Mouse (Mus musculus): Measurements from ENCODE around the gene Tcp11l1.

Tcp11l1 gene

DNA sequence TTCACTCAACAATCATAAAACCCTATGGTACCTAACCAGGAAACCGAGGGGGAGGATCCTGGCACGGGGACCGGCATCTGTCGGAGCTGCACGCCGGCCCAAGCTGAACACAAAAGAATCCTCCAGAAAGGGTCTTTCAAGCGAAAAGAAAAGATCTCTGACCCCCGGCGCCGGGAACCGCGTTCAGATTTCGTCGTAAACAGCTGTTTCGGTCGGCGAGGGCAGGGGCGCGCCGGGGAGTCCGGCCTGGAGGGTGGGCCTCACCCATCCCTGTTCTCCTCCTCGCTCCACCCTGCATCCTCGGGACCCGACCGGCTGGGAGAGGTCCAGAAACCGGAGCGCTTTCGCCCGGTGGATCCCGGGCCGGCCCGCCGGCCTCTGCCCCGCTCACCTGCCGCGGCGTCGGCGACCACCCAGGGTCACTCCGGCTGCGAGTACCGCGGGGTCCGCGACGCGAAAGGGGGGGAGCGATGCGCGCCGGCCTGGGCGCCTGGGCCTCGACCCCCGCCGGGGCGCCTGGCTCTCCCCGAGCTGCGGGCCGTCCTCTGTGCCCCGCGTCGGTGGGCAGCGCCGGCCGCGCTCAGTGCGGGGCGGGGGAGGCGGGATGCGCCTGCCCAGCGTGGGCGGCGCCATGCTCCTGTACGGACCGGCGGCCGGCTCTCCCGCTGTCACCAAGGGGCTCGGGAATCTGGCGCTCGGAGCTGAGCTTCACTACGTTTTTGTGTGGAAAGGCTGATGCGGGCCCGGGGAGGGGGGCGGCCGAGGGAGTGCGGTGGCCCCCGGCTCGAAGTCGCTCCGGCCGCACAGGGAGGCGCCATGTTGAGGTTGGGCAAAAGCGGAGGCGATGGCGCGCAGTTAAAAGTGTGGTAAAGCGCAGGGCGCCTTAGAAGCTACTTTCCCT is at the start of gene Tcp11l1:
TSS of gene Tcp11l1 (minus strand) at position 585 of the 901 bp plus-strand sequence.
- no peak for DNase-seq (ENCODE audit: low read depth, low spot score)

DNA sequence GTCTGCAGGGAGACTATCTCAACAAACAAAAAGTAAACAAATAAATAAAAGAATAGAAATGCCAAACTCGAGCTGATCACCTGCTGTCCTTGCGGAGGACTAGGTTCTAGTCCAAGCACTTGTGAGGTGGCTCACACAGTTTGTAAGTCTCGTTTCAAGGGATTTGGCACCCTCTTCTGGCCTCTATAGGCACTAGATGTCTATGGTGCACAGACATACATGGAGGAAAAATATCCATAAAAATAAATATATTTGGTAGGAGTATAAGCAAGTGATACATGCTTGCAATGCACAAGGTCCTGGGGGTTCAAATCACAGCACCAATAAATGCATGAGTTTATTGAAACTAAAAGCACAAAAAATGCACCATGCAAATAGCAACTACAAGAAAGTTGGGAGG is 38.6 kb upstream of the Tcp11l1 start:
- DNase-seq (ENCODE audit: low read depth, low spot score): no peak

DNA sequence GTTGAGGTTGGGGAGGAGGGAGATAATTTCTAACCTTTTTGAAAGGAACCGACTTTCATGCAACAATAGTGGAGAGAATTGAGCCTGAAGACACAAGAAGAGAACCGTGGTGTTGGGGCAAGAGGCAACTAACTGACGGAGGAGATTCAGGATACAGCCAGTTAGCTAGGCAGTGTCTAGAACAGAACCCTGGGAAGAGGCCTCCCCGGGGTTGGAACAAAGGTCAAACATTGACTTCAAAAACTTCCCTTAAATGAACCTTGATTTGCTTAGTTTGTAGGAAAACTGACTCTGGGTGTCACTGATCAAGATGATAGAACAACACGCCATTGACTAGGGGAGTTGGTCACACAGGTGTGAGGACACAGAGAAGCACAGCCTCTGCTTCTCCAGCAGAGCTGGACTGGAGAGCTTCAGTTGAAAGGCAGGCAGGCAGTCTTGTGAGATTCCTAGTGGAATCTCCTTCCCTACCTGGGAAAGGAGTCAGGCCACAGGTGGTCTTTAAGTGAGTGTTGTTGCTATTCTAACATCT is 36.7 kb upstream of the Tcp11l1 start:
- no peak for DNase-seq (ENCODE audit: low read depth, low spot score)

GRCm38 (mm10) chr2:104746251-104746650 is 34.3 kb upstream of the Tcp11l1 start:
- DNase-seq (ENCODE audit: low read depth, low spot score): peak; percentile 77

DNA sequence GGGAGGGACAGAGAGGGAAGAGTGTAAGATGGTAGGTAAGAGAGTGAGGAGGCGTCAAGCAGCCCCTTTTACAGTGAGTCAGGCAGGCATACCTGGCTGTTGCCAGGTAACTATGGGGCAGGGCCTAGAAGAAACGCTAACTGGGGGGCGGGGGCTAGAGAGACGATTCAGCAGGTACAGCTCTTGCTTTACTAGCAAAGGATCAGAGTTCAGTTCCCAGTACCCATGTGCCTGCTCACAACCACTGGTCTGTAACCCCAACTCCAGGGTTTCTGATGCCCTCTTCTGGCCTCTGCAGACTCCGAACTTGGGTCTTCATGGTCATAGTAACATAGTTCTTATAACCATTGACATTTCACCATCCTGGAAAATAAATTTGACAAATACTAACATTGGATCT is 32.0 kb upstream of the Tcp11l1 start:
- DNase-seq (ENCODE audit: low read depth, low spot score): no peak

- no peak for DNase-seq (ENCODE audit: low read depth, low spot score)
These were observed 31.2 kb upstream of the Tcp11l1 start for GRCm38 (mm10) chr2:104743160-104743559.

- peak; percentile 93 for DNase-seq (ENCODE audit: low read depth, low spot score)
These were observed 30.7 kb upstream of the Tcp11l1 start, which contains the start of gene Depdc7 for GRCm38 (mm10) chr2:104742741-104743064. Gene Depdc7 (minus strand): TSS chr2:104742878.

DNA sequence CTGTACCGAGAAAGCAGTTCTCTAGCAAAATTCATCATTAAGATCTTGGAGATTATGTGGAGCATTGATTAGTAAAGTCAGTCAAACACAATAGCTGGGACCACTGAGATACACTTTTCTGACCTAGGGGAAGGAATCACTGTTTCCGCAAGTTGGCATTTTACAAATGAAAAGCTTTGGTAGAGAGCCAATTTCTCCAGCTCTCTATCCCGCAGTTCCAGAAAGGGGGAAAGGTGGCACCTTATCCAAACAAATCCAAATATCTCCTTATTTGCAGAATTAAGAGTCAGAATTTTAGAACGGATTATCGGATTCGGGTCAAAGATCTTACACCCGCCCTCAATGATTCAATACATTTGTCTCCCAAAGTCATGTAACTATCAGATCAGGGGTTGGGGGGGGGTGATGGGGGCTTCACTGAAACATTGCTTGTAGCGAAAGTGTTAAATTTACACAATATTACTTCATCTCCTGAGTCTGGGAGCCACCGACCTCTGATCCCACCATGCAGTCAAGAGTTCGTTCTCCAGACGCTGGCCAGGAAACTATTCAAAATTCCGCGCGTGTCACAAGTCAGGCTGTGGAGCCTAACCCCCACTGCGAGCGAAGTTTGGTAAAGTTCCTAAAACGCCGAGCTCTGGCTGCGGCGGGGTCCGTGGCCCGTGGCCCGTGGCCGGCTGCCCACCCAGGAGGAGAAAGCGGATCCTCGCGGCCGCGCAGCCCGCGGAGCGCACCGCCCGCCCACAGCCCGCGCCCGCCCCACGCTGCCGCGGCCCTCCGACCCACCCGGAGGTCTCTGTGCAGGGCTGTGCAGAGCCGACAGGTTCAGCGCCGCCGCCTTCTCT is 30.1 kb upstream of the Tcp11l1 start:
- DNase-seq (ENCODE audit: low read depth, low spot score): no peak

DNA sequence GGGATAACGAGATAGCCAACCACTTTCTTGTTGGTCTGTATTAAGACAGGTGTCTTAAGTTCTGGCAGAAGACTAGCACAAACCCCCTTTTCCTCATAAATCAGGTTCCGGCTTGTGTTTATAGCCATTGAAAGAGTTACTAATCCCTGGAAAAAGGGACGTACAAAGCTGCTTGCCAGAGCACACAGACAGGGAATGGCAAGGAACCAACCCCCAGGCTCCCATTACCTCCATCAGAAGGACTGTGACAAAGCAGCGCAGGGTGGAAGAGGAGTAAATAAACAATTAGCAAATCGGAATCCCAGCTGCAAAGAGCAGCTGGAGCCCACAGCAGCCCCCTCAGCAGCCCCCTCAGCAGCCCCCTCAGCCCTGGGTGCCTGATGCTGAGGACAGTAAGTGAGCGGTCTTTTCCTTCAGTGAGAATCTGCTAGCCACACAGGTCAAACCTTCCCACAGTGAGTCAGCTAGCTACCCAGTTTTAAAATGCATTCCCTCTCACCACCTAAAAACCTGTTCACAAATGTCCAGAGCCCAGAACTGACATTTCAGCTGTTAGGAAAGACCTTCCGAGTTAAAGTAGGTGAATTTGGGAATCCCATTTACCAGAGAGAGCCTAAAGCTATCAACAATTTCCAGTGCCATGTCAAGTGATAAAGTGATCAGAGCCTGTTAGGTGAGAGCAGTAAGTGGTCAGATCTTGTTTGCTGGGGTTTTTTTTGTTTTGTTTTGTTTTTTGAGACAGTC is 29.2 kb upstream of the Tcp11l1 start:
- DNase-seq (ENCODE audit: low read depth, low spot score): no peak

DNA sequence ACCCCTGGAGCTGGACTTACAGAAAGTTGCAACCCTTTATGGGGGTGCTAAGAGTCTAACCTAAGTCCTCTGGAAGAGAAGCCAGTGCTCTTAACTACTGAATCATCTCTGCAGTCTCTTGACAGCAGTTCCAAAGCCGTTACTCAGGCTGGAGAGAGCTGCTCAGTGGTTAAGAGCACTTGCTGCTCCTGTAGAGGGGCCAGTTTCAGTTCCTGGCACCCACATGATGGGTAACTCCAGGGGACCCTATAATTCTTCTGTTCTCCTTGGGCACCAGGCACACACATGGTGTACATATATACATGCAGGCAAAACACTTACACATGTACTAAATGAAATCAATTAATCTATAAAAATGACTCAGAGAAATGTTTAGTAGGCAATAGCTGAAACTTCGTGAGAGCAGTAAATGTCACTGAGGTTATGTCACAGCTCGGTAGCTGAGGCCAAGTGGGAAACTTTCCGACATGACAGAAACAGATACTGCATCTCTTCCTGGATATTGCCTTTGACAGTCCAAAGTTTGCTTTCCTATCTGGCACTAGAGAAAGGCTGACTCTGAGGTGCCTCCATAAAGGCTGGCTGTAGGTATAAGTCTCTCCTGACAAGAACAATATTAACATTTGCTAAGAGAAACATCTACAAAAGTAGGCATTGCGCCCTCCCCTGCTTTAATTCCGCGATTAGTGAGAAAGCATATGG is 28.4 kb upstream of the Tcp11l1 start:
- no peak for DNase-seq (ENCODE audit: low read depth, low spot score)

DNA sequence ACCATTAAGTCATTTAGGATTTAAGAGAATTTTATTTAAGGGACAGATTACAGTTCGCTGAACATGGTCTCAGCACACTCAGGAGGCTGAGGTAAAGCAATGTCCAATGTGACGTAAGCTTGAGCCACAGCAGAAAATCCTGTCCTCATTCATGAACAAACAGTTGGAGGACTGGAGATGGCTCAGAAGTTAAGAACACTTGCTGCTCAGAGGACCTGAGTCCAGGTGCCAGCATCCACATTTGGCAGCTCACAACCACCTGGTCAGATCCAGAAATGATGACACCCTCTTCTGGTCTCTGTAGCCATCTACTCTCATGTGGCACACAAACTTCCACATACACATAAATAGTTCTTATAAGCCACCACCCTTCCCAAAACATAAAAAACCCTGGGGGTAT is 27.7 kb upstream of the Tcp11l1 start:
- DNase-seq (ENCODE audit: low read depth, low spot score): no peak

GRCm38 (mm10) chr2:104736241-104736640 is 24.3 kb upstream of the Tcp11l1 start:
- no peak for DNase-seq (ENCODE audit: low read depth, low spot score)

GRCm38 (mm10) chr2:104732562-104733256 is 20.7 kb upstream of the Tcp11l1 start:
- DNase-seq (ENCODE audit: low read depth, low spot score): no peak

DNA sequence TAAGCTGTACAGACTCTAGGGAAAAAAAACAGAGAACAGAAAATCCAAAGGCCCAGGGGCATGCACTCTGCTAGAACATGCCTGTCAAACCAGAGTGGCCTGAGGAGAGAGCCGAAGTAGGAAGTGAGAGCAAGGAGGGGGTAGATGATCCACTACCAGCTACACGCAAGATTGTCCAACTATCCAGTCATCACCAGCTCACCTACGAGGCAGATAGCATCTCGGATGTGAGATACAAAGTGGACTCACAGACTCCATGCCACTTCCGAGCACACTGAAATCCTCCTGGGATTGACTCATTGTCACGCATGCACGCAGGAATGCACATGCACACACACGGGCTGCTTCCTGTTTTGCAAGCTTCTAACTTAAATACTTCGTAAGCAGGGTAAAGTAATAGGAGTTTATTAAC is 20.1 kb upstream of the Tcp11l1 start:
- DNase-seq (ENCODE audit: low read depth, low spot score): no peak

DNA sequence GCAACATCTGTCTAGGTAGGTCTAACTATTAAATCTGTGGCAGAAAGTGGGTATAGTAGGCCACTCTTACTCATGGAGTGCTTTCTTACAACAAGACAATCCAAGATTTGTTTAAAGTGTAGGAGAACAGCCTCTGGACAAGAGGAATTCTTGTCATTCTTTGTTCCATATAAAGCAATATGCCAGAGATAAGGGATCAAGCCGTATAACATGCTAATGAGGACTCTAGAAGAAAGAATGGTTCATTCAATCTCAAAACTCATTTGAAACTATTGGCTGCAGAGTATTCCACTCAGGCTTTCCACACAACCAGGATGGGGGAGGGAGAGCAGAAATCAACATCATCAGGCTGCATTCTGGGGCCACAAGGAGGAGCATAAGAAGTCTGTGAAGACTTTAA is 15.4 kb upstream of the Tcp11l1 start:
- DNase-seq (ENCODE audit: low read depth, low spot score): no peak

DNA sequence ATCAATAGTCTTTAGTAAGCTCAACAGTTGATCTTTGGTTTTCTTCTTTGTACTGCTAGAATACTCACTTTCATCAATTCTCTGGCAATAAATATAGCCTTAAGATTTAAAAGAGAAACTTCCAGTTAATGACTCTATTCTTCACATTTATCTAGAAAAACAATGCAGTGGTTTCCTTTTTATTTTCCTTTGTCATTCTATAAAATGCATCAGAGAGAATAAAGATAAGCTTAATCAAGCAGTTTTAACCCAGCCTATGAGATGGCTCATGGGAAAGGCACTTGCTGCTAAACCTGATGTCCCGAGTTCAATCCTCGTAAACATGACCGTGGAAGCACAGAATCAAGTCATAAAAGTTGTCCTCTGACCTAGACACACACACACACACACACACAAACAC is 10.1 kb upstream of the Tcp11l1 start:
- DNase-seq (ENCODE audit: low read depth, low spot score): no peak

GRCm38 (mm10) chr2:104717827-104718226 is 5.9 kb upstream of the Tcp11l1 start:
- DNase-seq (ENCODE audit: low read depth, low spot score): no peak

DNA sequence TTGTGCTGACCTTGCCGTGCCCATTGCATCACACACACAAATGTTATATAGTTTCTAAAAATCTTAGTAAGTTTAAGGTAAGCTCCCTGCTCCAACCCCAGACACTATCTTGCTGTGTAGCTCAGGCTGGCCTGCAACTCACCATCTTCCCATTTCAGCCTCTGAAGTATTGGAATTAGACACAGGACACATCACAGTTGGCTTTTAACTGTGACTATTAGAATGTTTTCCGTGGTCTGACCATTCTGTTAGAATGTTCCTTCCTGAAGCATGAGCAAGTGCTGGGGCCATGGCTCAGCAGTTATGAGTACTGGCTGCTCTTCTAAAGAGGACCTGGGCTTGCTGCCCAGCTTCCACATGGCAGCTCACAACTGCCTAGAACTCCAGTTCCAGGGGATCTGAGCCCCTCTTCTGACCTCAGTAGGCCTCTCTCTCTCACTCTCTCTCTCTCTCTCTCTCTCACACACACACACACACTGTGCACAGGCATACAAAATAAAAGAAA is 5.3 kb upstream of the Tcp11l1 start:
- DNase-seq (ENCODE audit: low read depth, low spot score): no peak

DNA sequence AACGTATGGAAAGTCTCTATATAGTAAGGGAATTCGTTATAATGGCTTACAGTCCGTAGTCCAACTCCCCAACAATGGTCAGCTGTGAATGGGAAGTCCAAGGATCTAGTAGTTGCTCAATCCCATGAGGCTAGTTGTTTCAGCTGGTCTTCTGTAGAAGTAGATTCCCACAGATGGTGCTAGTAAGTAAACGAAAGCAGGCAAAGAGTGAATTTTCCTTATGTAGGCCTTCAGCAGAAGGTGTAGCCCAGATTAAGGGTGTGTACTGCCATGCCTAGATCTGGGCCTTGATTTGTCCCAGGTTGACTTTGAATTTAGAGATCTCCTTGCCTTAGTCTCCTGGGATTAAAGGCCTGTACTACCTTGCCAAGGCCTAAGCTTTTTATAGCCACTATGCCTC is 4.3 kb upstream of the Tcp11l1 start, which contains the start of gene Pin1rt1:
TSS of gene Pin1rt1 (minus strand) at position 101 of the 400 bp plus-strand sequence.
- DNase-seq (ENCODE audit: low read depth, low spot score): no peak

DNA sequence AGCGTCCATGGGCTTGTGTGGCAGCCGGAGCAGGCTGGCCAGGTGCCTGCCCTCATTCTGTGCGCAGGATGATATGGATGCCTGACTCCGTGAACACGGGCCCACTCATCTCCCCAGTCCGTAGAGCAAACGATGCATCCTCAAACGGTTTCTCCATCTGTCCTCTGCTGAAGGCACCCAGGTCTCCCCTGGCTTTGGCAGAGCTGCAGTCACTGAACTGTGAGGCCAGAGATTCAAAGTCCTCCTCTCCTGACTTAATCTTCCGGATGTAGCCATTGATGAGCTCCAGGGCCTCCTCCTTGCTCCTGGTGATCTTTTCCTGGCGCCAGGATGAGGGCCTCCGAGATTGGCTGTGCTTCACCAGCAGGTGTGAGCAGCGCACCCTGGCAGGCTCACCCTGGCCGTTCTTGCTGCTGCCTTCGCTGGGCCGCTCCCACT is 2.3 kb upstream of the Tcp11l1 start:
- no peak for DNase-seq (ENCODE audit: low read depth, low spot score)
